Mouse (Mus musculus): ENCODE data around the gene Lrcol1. TPM values are rescaled to one million over a fixed set of nuclear protein-coding genes. Genes with fewer than 3 reads are reported as not detected.

The Lrcol1 gene
- not detected in 2 replicates for polyA plus RNA-seq (2011; ENCODE audit: insufficient read depth, insufficient read length, low replicate concordance, missing spikeins)

DNA sequence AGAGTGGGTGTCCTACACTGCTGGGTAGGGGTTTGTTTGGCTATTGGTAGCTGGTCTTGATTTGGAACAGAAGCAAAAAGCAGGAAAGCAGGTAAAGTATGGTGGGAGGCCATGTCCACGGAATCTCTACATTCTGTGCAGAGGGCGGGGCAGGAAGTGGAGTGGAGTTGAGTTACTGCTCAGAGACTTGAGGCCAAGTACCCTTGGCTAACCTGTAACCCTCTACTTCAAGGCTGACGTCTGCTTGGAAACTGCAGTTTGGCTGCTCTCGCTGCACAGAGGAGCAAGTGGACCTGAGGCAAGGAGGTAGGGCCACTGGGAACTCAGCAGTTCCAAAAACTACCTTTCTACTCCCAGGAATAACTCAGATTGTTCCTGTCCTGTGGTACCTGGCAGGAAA, at the start of gene Lrcol1:
Gene Lrcol1, plus strand, starts transcription at position 207 of the 400 bp plus-strand sequence.
- H3K4me3 ChIP-seq (replicated peaks; ENCODE audit: control insufficient read depth, low read depth, low read length), result no peak within 1 kb of the TSS
- WGBS, result 65% methylated on average over 4 of the region's 4 CpGs
- no peaks in the 10 kb centered on the region; the same call in 1 of the 2 replicates for H3K4me1 ChIP-seq (ENCODE audit: control insufficient read depth, insufficient read depth, low read length)
- TF ChIP-seq POLR2A (IDR thresholded peaks at IDR 0.05; ENCODE audit: borderline replicate concordance, control insufficient read depth, low read depth, low read length) (no peak), CTCF (IDR thresholded peaks at IDR 0.05; ENCODE audit: control insufficient read depth, insufficient read depth, low read length) (no peak)
- H3K27ac ChIP-seq (ENCODE audit: control insufficient read depth, insufficient read depth, low read depth, low read length, poor library complexity), result no peak within 1 kb of the TSS

DNA sequence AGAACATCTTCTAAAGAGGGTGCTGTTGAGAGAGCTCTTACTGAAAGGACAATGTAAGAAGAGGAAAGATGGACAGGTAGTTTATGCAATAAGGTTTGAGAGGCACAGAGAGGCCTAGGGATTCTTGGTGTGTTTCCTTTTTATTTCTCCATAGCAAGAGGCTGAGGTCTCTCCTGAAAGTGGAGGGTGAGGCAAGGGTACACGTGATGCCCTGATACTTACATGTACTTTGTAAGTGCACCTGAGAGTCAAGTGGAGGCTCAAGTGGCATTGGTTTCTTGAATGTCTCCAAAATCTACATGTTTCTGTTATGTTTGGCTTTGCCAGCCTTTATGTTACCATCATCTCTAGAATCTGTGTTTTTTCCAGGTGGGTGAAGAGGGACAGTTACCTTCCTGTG, 47.9 kb upstream of the Lrcol1 start:
- Histone ChIP-seq H3K4me3 (replicated peaks; ENCODE audit: control insufficient read depth, low read depth, low read length) (no peak overlapping the region), H3K27ac (ENCODE audit: control insufficient read depth, insufficient read depth, low read depth, low read length, poor library complexity) (no peak overlapping the region), H3K4me1 (ENCODE audit: control insufficient read depth, insufficient read depth, low read length) (no peaks in the 10 kb centered on the region)
- WGBS, result 88% methylated on average over 1 of the region's 1 CpGs
- no peak for TF ChIP-seq POLR2A (IDR thresholded peaks at IDR 0.05; ENCODE audit: borderline replicate concordance, control insufficient read depth, low read depth, low read length)
- TF ChIP-seq CTCF (IDR thresholded peaks at IDR 0.05; ENCODE audit: control insufficient read depth, insufficient read depth, low read length), result no peak

DNA sequence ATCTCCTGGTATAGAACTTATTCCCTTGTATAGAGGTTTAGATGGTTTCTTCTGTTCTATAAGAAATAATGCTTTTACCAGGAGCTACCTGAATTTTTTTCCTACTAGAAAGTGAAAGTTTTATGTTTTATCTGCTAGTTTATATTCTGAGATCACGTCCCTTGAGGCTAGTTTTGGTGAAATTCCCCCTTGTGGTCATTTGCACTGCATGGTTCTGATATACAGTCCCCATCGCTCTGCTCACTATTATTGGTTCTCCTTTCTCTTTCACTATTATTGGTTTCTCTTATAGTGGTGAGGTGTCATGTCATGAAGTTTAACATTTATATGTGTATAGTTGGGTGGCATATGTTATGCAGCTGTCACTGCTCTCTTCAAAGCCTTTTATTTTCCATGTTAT, 43.9 kb upstream of the Lrcol1 start:
- 80% methylated on average over 2 of the region's 2 CpGs for WGBS
- Histone ChIP-seq H3K4me1 (ENCODE audit: control insufficient read depth, insufficient read depth, low read length) (no peaks in the 10 kb centered on the region), H3K27ac (ENCODE audit: control insufficient read depth, insufficient read depth, low read depth, low read length, poor library complexity) (no peak overlapping the region), H3K4me3 (replicated peaks; ENCODE audit: control insufficient read depth, low read depth, low read length) (no peak overlapping the region)
- TF ChIP-seq CTCF (IDR thresholded peaks at IDR 0.05; ENCODE audit: control insufficient read depth, insufficient read depth, low read length) (no peak), POLR2A (IDR thresholded peaks at IDR 0.05; ENCODE audit: borderline replicate concordance, control insufficient read depth, low read depth, low read length) (no peak)

DNA sequence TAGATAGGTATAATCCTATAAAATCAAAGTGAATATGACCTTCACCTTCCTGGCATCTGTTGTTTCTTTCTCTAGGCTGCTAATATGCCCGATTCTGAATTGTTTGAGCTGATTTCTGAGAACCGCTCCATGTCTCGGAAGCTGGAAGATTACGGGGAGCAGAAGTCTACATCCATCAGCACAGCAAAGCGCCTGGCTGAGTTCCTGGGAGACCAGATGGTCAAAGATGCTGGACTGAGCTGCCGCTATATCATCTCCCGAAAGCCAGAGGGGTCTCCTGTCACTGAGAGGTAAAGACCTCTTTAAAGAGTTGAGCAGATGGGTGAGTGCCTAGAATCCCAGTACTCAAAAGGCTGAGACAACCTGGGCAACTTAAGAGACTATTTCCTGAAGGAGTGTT, 35.7 kb upstream of the Lrcol1 start:
- no peak overlapping the region for H3K4me3 ChIP-seq (replicated peaks; ENCODE audit: control insufficient read depth, low read depth, low read length)
- no peaks in the 10 kb centered on the region for H3K4me1 ChIP-seq (ENCODE audit: control insufficient read depth, insufficient read depth, low read length)
- no peak overlapping the region for H3K27ac ChIP-seq (ENCODE audit: control insufficient read depth, insufficient read depth, low read depth, low read length, poor library complexity)
- 93% methylated on average over 7 of the region's 7 CpGs for WGBS
- TF ChIP-seq CTCF (IDR thresholded peaks at IDR 0.05; ENCODE audit: control insufficient read depth, insufficient read depth, low read length), result no peak

DNA sequence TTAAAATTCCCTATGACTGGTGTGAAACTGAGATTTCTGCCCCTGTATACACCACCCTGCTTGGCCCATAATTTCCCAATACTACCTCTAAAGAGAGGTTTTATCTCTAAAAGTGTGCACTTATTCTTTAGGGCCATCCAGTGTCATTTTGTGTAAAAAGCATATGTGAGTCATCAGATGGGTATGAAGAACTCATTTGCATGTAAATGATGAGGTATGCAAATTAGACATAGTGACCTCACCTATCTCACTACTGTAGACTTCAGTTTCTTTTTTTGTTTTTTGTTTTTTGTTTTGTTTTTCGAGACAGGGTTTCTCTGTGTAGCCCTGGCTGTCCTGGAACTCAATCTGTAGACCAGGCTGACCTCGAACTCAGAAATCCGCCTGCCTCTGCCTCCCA, 31.4 kb upstream of the Lrcol1 start:
- Histone ChIP-seq H3K27ac (ENCODE audit: control insufficient read depth, insufficient read depth, low read depth, low read length, poor library complexity) (no peak overlapping the region), H3K4me1 (ENCODE audit: control insufficient read depth, insufficient read depth, low read length) (no peaks in the 10 kb centered on the region), H3K4me3 (replicated peaks; ENCODE audit: control insufficient read depth, low read depth, low read length) (no peak overlapping the region)
- TF ChIP-seq CTCF (IDR thresholded peaks at IDR 0.05; ENCODE audit: control insufficient read depth, insufficient read depth, low read length) (no peak), POLR2A (IDR thresholded peaks at IDR 0.05; ENCODE audit: borderline replicate concordance, control insufficient read depth, low read depth, low read length) (no peak)
- WGBS, result 87% methylated on average over 3 of the region's 3 CpGs

DNA sequence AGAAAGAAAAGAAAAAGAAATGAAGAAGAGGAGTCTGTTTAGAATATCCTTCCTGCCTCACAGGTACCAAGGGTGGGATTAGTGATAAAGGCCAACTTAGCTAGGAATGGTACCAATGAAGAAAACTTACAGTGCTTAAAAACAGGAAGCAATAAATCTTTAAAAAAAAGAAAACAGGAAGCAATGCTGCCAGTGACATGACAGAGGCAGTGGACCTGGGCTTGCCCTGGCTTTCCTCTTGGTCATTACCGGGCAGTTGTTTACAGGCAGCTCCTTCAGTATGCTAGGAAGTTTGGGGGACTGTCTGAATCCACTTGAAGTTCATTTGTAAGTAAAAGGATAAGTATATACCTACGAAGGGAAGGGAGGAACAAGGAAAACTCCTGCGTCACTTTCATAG, 14.0 kb upstream of the Lrcol1 start:
- Histone ChIP-seq H3K4me3 (replicated peaks; ENCODE audit: control insufficient read depth, low read depth, low read length) (no peak overlapping the region), H3K4me1 (ENCODE audit: control insufficient read depth, insufficient read depth, low read length) (no peaks in the 10 kb centered on the region), H3K27ac (ENCODE audit: control insufficient read depth, insufficient read depth, low read depth, low read length, poor library complexity) (no peak overlapping the region)
- TF ChIP-seq CTCF (IDR thresholded peaks at IDR 0.05; ENCODE audit: control insufficient read depth, insufficient read depth, low read length), result no peak
- TF ChIP-seq POLR2A (IDR thresholded peaks at IDR 0.05; ENCODE audit: borderline replicate concordance, control insufficient read depth, low read depth, low read length), result no peak
- 40% methylated on average over 3 of the region's 3 CpGs for WGBS

DNA sequence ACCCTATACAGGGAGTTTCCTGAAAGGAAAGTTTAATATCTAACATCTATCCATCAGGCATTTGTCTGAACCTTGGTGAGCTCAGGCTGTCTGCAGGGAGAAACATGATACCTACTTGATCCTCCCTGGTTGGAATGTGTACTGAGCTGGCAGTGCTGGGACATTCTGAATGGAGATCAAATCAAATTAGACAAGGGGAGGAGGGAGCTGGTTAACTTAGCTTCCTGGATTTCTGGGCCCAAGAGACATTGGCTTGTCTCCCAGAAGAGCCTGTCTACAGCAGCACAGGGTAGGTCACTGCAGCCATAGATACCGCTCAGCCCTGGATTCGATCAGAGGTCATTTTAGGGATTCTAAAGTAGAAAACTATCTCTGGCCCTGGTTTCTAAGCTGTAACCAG, 5.7 kb upstream of the Lrcol1 start:
- H3K27ac ChIP-seq (ENCODE audit: control insufficient read depth, insufficient read depth, low read depth, low read length, poor library complexity), result no peak overlapping the region
- H3K4me3 ChIP-seq (replicated peaks; ENCODE audit: control insufficient read depth, low read depth, low read length), result no peak overlapping the region
- TF ChIP-seq POLR2A (IDR thresholded peaks at IDR 0.05; ENCODE audit: borderline replicate concordance, control insufficient read depth, low read depth, low read length), result no peak
- no peak for TF ChIP-seq CTCF (IDR thresholded peaks at IDR 0.05; ENCODE audit: control insufficient read depth, insufficient read depth, low read length)
- no peaks in the 10 kb centered on the region; the same call in 1 of the 2 replicates for H3K4me1 ChIP-seq (ENCODE audit: control insufficient read depth, insufficient read depth, low read length)
- WGBS, result 70% methylated on average over 2 of the region's 2 CpGs

DNA sequence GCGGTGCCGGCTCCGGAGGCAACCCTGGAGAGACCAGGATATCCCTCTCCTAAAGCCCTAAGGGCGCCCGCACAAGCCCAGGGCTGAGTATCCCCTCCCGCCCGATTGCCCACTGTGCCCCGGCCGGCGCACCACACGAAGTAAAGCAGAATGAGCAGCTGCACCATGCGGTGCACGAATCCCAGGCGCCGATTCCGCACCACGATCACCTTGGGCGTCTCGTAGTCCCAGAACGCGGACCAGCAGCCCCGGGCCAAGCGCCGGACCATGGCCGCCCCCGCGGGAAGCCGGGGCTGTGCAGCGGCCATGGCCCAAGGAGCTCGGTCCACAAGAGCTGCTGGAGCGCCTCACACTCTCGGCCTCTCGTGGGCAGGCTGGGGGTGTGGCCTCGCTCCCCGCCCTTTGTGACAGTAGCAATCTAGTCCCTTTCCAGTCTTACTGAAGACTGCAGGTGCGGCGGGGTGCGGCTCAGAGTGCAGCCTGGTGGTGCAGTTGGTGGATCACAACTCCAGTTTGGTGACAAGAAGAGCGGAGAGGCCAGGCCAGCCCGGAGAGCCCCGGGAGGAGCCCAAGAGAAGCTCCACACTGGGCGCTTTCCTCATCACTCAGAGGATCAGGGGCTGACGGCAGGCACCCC, 1.8 kb upstream of the Lrcol1 start, which contains the start of gene P2rx2:
Gene P2rx2, minus strand, starts transcription at position 565 of the 637 bp plus-strand sequence.
- Histone ChIP-seq H3K4me1 (ENCODE audit: control insufficient read depth, insufficient read depth, low read length) (no peaks in the 10 kb centered on the region; the same call in 1 of the 2 replicates), H3K27ac (ENCODE audit: control insufficient read depth, insufficient read depth, low read depth, low read length, poor library complexity) (no peak within 1 kb of the TSS), H3K4me3 (replicated peaks; ENCODE audit: control insufficient read depth, low read depth, low read length) (no peak within 1 kb of the TSS)
- WGBS, result 5% methylated on average over 43 of the region's 43 CpGs
- TF ChIP-seq CTCF (IDR thresholded peaks at IDR 0.05; ENCODE audit: control insufficient read depth, insufficient read depth, low read length) (no peak), POLR2A (IDR thresholded peaks at IDR 0.05; ENCODE audit: borderline replicate concordance, control insufficient read depth, low read depth, low read length) (no peak)

DNA sequence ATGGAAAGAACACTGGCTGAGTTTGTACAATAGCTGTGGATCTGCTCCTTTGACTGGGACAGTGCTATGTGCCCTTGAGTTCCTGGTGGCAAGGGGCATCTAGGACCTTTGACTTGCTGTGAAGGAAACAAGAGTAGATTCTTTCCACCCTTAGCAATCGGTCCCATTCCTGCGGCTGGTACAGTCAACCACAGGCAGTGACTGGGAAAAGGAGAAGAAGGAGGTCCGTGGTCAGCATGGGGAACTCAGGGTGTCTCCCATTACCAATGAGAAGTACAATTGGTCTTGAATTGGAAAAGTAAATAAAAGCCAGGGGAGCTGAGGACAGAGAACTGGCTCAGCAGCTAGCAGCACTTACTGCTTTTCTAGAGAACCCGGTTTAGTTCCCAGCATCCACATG, 1.0 kb downstream of the Lrcol1 start:
- H3K4me3 ChIP-seq (replicated peaks; ENCODE audit: control insufficient read depth, low read depth, low read length), result no peak overlapping the region
- H3K27ac ChIP-seq (ENCODE audit: control insufficient read depth, insufficient read depth, low read depth, low read length, poor library complexity), result no peak overlapping the region
- TF ChIP-seq CTCF (IDR thresholded peaks at IDR 0.05; ENCODE audit: control insufficient read depth, insufficient read depth, low read length) (no peak), POLR2A (IDR thresholded peaks at IDR 0.05; ENCODE audit: borderline replicate concordance, control insufficient read depth, low read depth, low read length) (no peak)
- H3K4me1 ChIP-seq (ENCODE audit: control insufficient read depth, insufficient read depth, low read length), result no peaks in the 10 kb centered on the region; the same call in 1 of the 2 replicates
- 27% methylated on average over 4 of the region's 4 CpGs for WGBS
